Comparison of ENCODE assay signal across 14 mouse cellular contexts in genomic region chr16:97391289-97391688, GRCm38 (mm10). TPM values are rescaled to one million over a fixed set of nuclear protein-coding genes. Genes with fewer than 3 reads are reported as not detected.
DNase-seq lines count a peak whose midpoint lies in the region; ATAC-seq and TF ChIP-seq lines count a peak whose summit lies in the region.
"Had no signal": no experiment of that assay in that cellular context is flagged by ENCODE, and none has a peak within 500 bp of the region (broad histone marks: within the 10 kb centered on the region; RNA-seq: fewer than 3 reads in every experiment).

No protein-coding gene starts in this region.

- no peaks in the 10 kb centered on the region for H3K27me3 ChIP-seq in hindbrain, embryonic 13.5 days
- no peaks in the 10 kb centered on the region for H3K27me3 ChIP-seq in hindbrain, postnatal 0 days (ENCODE audit: insufficient read depth, low read length)
- no peaks in the 10 kb centered on the region for H3K27me3 ChIP-seq in limb, embryonic 13.5 days
- H3K27me3 ChIP-seq in myocyte (ENCODE audit: control insufficient read depth, insufficient read depth, insufficient read length) = no peaks in the 10 kb centered on the region
- H3K27me3 ChIP-seq: limb, embryonic 15.5 days; neural tube, embryonic 13.5 days had no signal

- no peaks in the 10 kb centered on the region for H3K36me3 ChIP-seq in hindbrain, embryonic 13.5 days
- H3K36me3 ChIP-seq in hindbrain, postnatal 0 days (ENCODE audit: insufficient read depth, low read length) = no peaks in the 10 kb centered on the region
- H3K36me3 ChIP-seq in limb, embryonic 13.5 days = no peaks in the 10 kb centered on the region
- H3K36me3 ChIP-seq in myocyte (ENCODE audit: control insufficient read depth, insufficient read depth) = no peaks in the 10 kb centered on the region
- H3K36me3 ChIP-seq: limb, embryonic 15.5 days; neural tube, embryonic 13.5 days had no signal

- H3K9me3 ChIP-seq in hindbrain, embryonic 13.5 days = no peaks in the 10 kb centered on the region
- H3K9me3 ChIP-seq in hindbrain, postnatal 0 days (ENCODE audit: low read length) = no peaks in the 10 kb centered on the region
- no peaks in the 10 kb centered on the region for H3K9me3 ChIP-seq in limb, embryonic 13.5 days
- H3K9me3 ChIP-seq: limb, embryonic 15.5 days; neural tube, embryonic 13.5 days had no signal

- H3K9ac ChIP-seq in hindbrain, embryonic 13.5 days = no peak overlapping the region
- no peak overlapping the region for H3K9ac ChIP-seq in hindbrain, postnatal 0 days (replicated peaks; ENCODE audit: low read length)
- H3K9ac ChIP-seq in limb, embryonic 13.5 days = no peak overlapping the region
- H3K9ac ChIP-seq: limb, embryonic 15.5 days; neural tube, embryonic 13.5 days had no signal

- TF ChIP-seq POLR2A in myocyte (IDR thresholded peaks at IDR 0.05; ENCODE audit: insufficient read length, low read depth) = no peak

- H3K27ac ChIP-seq in hindbrain, embryonic 13.5 days = 0 out of 2 replicates have a peak overlapping the region, but pooled peaks have one; percentile 9
- H3K27ac ChIP-seq in hindbrain, postnatal 0 days = no peak overlapping the region
- H3K27ac ChIP-seq in limb, embryonic 13.5 days = no peak overlapping the region
- H3K27ac ChIP-seq: layer of hippocampus, adult 2 months; limb, embryonic 15.5 days; neural tube, embryonic 13.5 days had no signal

- H3K79me2 ChIP-seq in myocyte (ENCODE audit: control insufficient read depth, insufficient read depth) = no peaks in the 10 kb centered on the region

- no peak overlapping the region for H3K4me3 ChIP-seq in hindbrain, embryonic 13.5 days
- no peak overlapping the region for H3K4me3 ChIP-seq in hindbrain, postnatal 0 days (ENCODE audit: low read length)
- no peak overlapping the region for H3K4me3 ChIP-seq in limb, embryonic 13.5 days
- H3K4me3 ChIP-seq in myocyte = no peak overlapping the region
- H3K4me3 ChIP-seq: layer of hippocampus, adult 2 months; limb, embryonic 15.5 days; megakaryocyte, embryonic 14.5 days; neural tube, embryonic 13.5 days had no signal

- no peak for TF ChIP-seq CTCF in hindbrain, postnatal 0 days (IDR thresholded peaks at IDR 0.05; ENCODE audit: low read depth)

- no peak overlapping the region for H3K4me2 ChIP-seq in hindbrain, embryonic 13.5 days
- no peak overlapping the region for H3K4me2 ChIP-seq in hindbrain, postnatal 0 days (ENCODE audit: low read depth, low read length)
- H3K4me2 ChIP-seq in limb, embryonic 13.5 days (replicated peaks) = no peak overlapping the region
- H3K4me2 ChIP-seq in myocyte (ENCODE audit: low read depth) = no peak overlapping the region
- H3K4me2 ChIP-seq: limb, embryonic 15.5 days; neural tube, embryonic 13.5 days had no signal

- 19% methylated on average over 2 of the region's 2 CpGs for WGBS in hindbrain, embryonic 13.5 days
- WGBS in hindbrain, postnatal 0 days = 52% methylated on average over 2 of the region's 2 CpGs
- 10% methylated on average over 2 of the region's 2 CpGs for WGBS in limb, embryonic 13.5 days

- no peak for ATAC-seq in hindbrain, embryonic 13.5 days (ENCODE audit: low FRiP score)
- no peak for ATAC-seq in hindbrain, postnatal 0 days
- peak; percentile 51; the same call in 1 of the 2 replicates for ATAC-seq in limb, embryonic 13.5 days (ENCODE audit: low FRiP score, low read depth)

- DNase-seq in hindbrain, postnatal 0 days (ENCODE audit: low spot score) = no peak
- peak; percentile 39 to 54 for DNase-seq in heart, adult 18-20 months
- DNase-seq in urinary bladder, postnatal 36 days (ENCODE audit: low spot score in 2 of 2) = no peak
- DNase-seq in spleen, postnatal 4 days (ENCODE audit: low spot score in 2 of 2) = no peak
- DNase-seq in layer of hippocampus, postnatal 10 days (ENCODE audit: low spot score in 2 of 2) = no peak
- DNase-seq: adrenal gland, postnatal 14 days; cerebellum, adult 11 months had no signal

- H3ac ChIP-seq in myocyte (ENCODE audit: control insufficient read depth, insufficient read length) = no peak overlapping the region

- peaks cover 17% of the 10 kb centered on the region for H3K4me1 ChIP-seq in hindbrain, embryonic 13.5 days (replicated peaks)
- H3K4me1 ChIP-seq in hindbrain, postnatal 0 days (ENCODE audit: insufficient read depth, low read length) = 0 out of 2 replicates have a peak, but pooled peaks cover 6% of the 10 kb centered on the region
- H3K4me1 ChIP-seq in limb, embryonic 13.5 days = peaks cover 6% of the 10 kb centered on the region; the same call in 1 of the 2 replicates
- H3K4me1 ChIP-seq: limb, embryonic 15.5 days had no signal

TF ChIP-seq in myocyte, 11 proteins besides CTCF, POLR2A, EP300 and RAD21:
- peak; percentile 41 for TF ChIP-seq USF1 (IDR thresholded peaks at IDR 0.05; ENCODE audit: low read depth)
- TF ChIP-seq REST (IDR thresholded peaks at IDR 0.05; ENCODE audit: insufficient read depth, insufficient read length) = no peak
- no peak for TF ChIP-seq TCF12 (IDR thresholded peaks at IDR 0.05; ENCODE audit: insufficient read depth, poor library complexity, severe bottlenecking)
- TF ChIP-seq MYOG (IDR thresholded peaks at IDR 0.05; ENCODE audit: control insufficient read depth in 1 of 3, insufficient read depth in 1 of 3, insufficient read length in 2 of 3, low read depth in 2 of 3) = no peak
- TF ChIP-seq MYOD1 (IDR thresholded peaks at IDR 0.05; ENCODE audit: control insufficient read depth in 1 of 3, insufficient read length in 2 of 3, low read depth in 2 of 3) = no peak
- no peak for TF ChIP-seq CEBPB (IDR thresholded peaks at IDR 0.05; ENCODE audit: insufficient read depth, poor library complexity, severe bottlenecking)
- no peak for TF ChIP-seq POLR2AphosphoS2 (IDR thresholded peaks at IDR 0.05; ENCODE audit: insufficient read length, low read depth)
- no peak for TF ChIP-seq TCF3 (IDR thresholded peaks at IDR 0.05; ENCODE audit: insufficient read length, low read depth)

RNA-seq across cellular contexts. Expression of gene Bace2, which starts 34.7 kb away (rescaled TPM):
- polyA plus RNA-seq in hindbrain, embryonic 13.5 days (2015; fragmentation: Nextera tagmentation; extraction: Ambion mirVana) = 3.6 and 3.9 TPM in 2 replicates
- 1.5 and 2.7 TPM in 2 replicates for total RNA-seq in hindbrain, postnatal 0 days (2014; rRNA removed)
- 6.1 and 9.1 TPM in 2 replicates for polyA plus RNA-seq in hindbrain, postnatal 0 days (2015; fragmentation: Nextera tagmentation; extraction: Ambion mirVana)
- 10 to 100 TPM; 14.7 to 18.6 TPM for total RNA-seq in heart, adult 18-20 months (2021)
- 5.2 and 8.4 TPM in 2 replicates for polyA plus RNA-seq in limb, embryonic 13.5 days (2015; fragmentation: Nextera tagmentation; extraction: Ambion mirVana)
- polyA plus RNA-seq in myocyte (2012; fragmentation: generic; extraction: Trizol) = 0.53 TPM
- total RNA-seq in layer of hippocampus, postnatal 10 days (2021) = 1 to 10 TPM; 3.6 to 5.1 TPM

Comparison
In these comparisons a context has a peak if more than half of its experiments do, and no peak if none do; other contexts are left out.
1. DNase-seq: peak in heart, adult 18-20 months (2 of 2); none in hindbrain, postnatal 0 days (single experiment), urinary bladder, postnatal 36 days (0 of 2), spleen, postnatal 4 days (0 of 2) and layer of hippocampus, postnatal 10 days (0 of 2).